Mouse (Mus musculus) CD8-positive naive resting alpha-beta T cell, adult 2 months (primary cell): ENCODE measurements around the gene Atrip.
A peak's percentile ranks its signal among the peaks of the same experiment; 100 is the strongest.

Experiments used
- DNase-seq, 2 experiments: peaks; one replicate each; pipeline ENCODE4 v3.0.0; 2022; ENCODE audit warnings: low read depth in 2 of 2, low spot score in 2 of 2

Atrip gene

GRCm38 (mm10) chr9:109098366-109098765 is 24.4 kb upstream of the Atrip start:
- DNase-seq = no peak

DNA sequence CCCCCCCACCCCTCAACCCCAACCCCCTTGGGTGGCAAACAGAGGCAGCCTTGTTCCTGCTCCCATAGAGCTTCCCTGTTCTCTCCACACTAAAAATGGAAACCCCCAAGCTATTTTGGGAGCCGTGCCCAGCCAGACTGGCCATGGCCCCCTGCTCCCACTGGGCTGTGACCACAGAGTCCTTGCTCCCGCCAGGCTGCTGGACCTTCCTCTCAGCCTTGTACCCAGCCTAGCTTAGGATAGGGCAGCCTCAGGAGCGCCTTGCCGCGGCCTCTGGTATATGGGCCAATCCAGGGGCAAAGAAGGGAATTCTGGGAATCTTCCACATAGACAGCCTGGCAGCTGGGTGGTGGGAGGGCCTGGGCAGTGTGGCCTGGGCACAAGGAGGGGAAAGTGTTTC is 23.9 kb upstream of the Atrip start:
- DNase-seq = no peak

- no peak for DNase-seq
Measured at GRCm38 (mm10) chr9:109097291-109097690, 23.4 kb upstream of the Atrip start.

DNA sequence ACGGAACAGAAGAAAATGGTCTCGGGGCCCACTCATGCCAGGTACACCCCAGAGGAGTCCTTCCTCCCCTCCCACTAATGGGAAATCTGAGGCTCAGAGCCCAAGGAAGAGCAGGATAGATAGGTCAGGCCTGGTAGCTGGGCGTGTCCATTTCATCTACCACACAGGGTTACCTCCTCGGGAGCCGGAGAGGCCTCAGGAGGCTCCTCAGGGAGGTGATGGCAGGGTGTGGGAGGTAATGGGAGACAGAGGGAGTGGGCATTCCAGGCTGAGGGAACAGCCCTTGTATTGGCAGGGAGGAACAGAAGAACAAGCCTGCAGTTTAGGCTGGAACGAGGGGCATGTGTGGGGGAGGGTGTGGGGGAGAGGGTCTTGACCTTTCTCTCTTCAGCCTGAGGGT is 22.9 kb upstream of the Atrip start:
- no peak for DNase-seq

GRCm38 (mm10) chr9:109096251-109096661 is 22.3 kb upstream of the Atrip start:
- DNase-seq = no peak

- DNase-seq = peak; percentile 44 to 51
Measured at GRCm38 (mm10) chr9:109095137-109095982, 21.4 kb upstream of the Atrip start, which contains the start of gene Plxnb1. Plxnb1 (plus strand) TSS chr9:109095389.

- DNase-seq = no peak
Measured at GRCm38 (mm10) chr9:109094553-109095136, 20.7 kb upstream of the Atrip start.

- DNase-seq = no peak
Measured at GRCm38 (mm10) chr9:109093786-109094552, 20.0 kb upstream of the Atrip start.

GRCm38 (mm10) chr9:109092799-109093198 is 18.9 kb upstream of the Atrip start:
- no peak for DNase-seq

GRCm38 (mm10) chr9:109091802-109092201 is 17.9 kb upstream of the Atrip start:
- no peak for DNase-seq

DNA sequence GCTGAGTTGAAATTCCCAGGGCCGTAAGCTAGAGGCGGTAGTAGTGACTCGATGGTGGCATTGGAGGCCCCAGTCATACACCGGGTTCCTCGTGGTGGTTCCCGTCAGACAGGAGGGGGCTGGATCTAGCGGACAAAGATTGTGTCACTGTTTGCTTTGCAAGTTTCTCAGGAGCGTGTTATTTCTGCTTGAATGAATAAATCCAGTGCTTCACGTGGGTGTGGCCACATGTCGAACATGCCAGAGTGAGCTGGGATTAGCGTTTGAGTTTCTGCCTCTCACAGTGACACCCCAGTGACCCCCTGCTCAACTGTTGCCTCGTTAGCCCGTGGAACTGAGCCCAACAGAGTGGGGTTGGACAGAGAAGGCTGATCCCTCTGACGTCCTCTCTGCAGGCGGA is 16.5 kb upstream of the Atrip start:
- no peak for DNase-seq

DNA sequence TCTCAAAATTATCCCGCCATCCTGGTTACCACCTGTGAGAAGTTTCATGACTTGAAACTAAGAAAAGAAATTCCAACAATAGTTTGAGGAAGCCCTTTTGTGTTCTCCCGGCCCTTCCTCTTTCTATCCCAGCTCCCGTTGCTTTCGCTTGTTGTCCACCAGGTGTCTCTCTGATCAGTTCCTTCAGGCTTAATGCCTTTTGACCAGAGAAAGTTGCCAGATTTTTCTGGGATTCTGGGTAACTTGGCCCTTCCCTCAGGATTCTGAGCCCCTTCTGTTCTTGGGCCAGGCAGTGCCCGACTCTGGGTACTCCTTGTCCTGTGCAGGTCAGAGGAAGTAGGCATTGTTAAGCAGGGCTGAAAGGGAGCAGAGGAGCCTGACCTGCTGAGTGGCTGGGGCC is 14.1 kb upstream of the Atrip start:
- no peak for DNase-seq

DNA sequence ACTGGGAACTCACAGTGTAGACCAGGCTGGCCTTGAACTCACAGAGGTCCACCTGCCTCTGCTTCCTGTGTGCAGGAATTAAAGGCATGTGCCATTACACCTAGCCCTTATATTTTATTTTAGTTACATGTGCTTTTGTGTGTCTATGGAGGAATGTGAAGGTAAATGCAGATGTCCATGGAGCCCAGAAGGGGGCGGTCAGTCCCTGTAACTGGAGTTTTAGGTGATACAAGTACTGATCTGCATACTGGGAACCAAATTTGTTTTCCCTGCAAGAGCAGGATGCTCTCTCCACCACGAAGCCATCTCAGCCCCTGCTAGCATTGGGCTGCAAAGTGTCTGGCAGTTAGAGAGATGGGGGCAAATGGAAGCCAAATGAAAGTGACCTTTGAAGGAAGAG is 11.0 kb upstream of the Atrip start:
- DNase-seq = no peak

DNA sequence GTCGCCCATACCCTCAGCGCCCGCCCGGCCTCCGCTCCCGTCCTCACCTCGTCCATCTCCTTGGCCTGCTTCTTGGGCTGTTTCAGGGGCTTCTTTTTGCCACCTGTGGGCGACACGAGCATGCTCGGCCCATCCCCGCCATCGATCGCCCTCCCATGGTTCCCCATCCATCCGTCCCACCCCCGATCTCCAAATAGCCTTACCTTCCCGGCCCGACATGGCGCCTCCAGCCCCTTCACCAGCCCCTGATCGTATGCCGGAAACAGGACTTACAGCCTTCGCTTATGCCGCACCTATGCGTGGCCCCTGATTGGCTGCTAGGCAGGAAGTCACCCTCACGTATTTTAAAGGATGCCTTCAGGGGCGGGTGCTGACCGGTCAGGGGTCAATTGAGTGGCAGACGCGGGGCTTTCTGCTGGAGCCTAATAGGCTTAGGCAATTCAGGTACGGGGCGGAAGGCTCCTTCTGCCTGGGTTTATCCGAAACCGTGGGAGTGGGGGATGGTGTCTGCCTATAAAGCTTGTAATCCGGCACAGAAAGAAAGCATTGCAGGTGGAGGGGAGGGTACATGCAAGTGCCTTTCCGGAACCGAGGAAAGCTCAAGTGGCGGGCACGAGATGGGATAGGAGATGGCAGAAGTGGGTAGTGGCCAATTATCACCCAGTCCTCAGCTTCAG is 8.3 kb upstream of the Atrip start, which contains the start of the genes Ccdc51 and Tma7:
Gene Ccdc51, plus strand, starts transcription at position 370 of the 677 bp plus-strand sequence.
Gene Tma7, minus strand, starts transcription at position 464 of the 677 bp plus-strand sequence.
- peak; percentile 71 to 80 for DNase-seq

DNA sequence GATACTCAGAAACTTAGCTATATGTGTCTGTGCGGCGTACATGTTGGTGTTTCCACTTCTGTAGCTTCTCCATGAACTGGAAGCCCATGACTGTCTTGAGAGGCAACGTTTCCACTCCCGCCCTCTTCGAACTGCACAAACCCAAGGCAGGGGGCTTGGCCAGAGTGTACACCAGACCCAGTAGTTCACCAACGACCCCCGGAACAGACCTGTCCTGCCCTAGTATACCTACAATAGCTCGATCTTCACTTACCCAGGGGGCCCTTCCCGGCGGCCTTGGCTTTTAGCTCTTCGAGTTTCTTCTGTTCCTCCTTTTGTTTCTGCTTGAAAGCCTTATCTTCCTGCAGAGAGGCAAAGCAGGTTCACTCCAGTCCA is 7.8 kb upstream of the Atrip start:
- no peak for DNase-seq

GRCm38 (mm10) chr9:109080516-109080915 is 6.6 kb upstream of the Atrip start:
- DNase-seq = no peak

- DNase-seq = no peak
Measured at GRCm38 (mm10) chr9:109068095-109068735, 5.7 kb downstream of the Atrip start.

- no peak for DNase-seq
Measured at GRCm38 (mm10) chr9:109060898-109061295, 13.0 kb downstream of the Atrip start.

GRCm38 (mm10) chr9:109060184-109060897 is 13.6 kb downstream of the Atrip start:
- no peak for DNase-seq
